Mouse (Mus musculus): Measurements from ENCODE around the gene Ppm1n.

Gene Ppm1n

GRCm38 (mm10) chr7:19307739-19308453, 28.0 kb upstream of the Ppm1n start:
- DNase-seq (ENCODE audit: low read depth), result no peak

- no peak for DNase-seq (ENCODE audit: low read depth)
Observed at GRCm38 (mm10) chr7:19306819-19307738, 27.2 kb upstream of the Ppm1n start.

- DNase-seq (ENCODE audit: low read depth), result no peak
Observed at GRCm38 (mm10) chr7:19305796-19306765, 26.2 kb upstream of the Ppm1n start.

- no peak for DNase-seq (ENCODE audit: low read depth)
Observed at GRCm38 (mm10) chr7:19305413-19305735, 25.5 kb upstream of the Ppm1n start.

- no peak for DNase-seq (ENCODE audit: low read depth)
Observed at GRCm38 (mm10) chr7:19304501-19305412, 24.9 kb upstream of the Ppm1n start.

- no peak for DNase-seq (ENCODE audit: low read depth)
Observed at GRCm38 (mm10) chr7:19303770-19304169, 23.9 kb upstream of the Ppm1n start.

GRCm38 (mm10) chr7:19303046-19303305, 23.1 kb upstream of the Ppm1n start:
- no peak for DNase-seq (ENCODE audit: low read depth)

GRCm38 (mm10) chr7:19302264-19303045, 22.6 kb upstream of the Ppm1n start:
- no peak for DNase-seq (ENCODE audit: low read depth)

- DNase-seq (ENCODE audit: low read depth), result no peak
Observed at GRCm38 (mm10) chr7:19301461-19302263, 21.8 kb upstream of the Ppm1n start.

- DNase-seq (ENCODE audit: low read depth), result no peak
Observed at GRCm38 (mm10) chr7:19300501-19301421, 20.9 kb upstream of the Ppm1n start.

GRCm38 (mm10) chr7:19299194-19299593, 19.3 kb upstream of the Ppm1n start:
- DNase-seq (ENCODE audit: low read depth), result no peak

GRCm38 (mm10) chr7:19297794-19298193, 17.9 kb upstream of the Ppm1n start:
- DNase-seq (ENCODE audit: low read depth), result no peak

- DNase-seq (ENCODE audit: low read depth), result no peak
Observed at GRCm38 (mm10) chr7:19297034-19297433, 17.2 kb upstream of the Ppm1n start.

- no peak for DNase-seq (ENCODE audit: low read depth)
Observed at GRCm38 (mm10) chr7:19295503-19296185, 15.8 kb upstream of the Ppm1n start.

- no peak for DNase-seq (ENCODE audit: low read depth)
Observed at GRCm38 (mm10) chr7:19290969-19291596, 11.2 kb upstream of the Ppm1n start.

- DNase-seq (ENCODE audit: low read depth), result no peak
Observed at GRCm38 (mm10) chr7:19284763-19285162, 4.9 kb upstream of the Ppm1n start.

- DNase-seq (ENCODE audit: low read depth), result no peak
Observed at GRCm38 (mm10) chr7:19283406-19283804, 3.5 kb upstream of the Ppm1n start.

Measured in c-Kit-positive CD71-negative TER-119-negative erythroid progenitor cells, embryonic 14.5 days (primary cell).